Mouse (Mus musculus): Measurements from ENCODE around the gene Nek1. TPM values are rescaled to one million over a fixed set of nuclear protein-coding genes. Genes with fewer than 3 reads are reported as not detected.

The Nek1 gene
- polyA plus RNA-seq, 3 experiments from 2014 or later: 5.5 to 7.3 (median 5.7) TPM

DNA sequence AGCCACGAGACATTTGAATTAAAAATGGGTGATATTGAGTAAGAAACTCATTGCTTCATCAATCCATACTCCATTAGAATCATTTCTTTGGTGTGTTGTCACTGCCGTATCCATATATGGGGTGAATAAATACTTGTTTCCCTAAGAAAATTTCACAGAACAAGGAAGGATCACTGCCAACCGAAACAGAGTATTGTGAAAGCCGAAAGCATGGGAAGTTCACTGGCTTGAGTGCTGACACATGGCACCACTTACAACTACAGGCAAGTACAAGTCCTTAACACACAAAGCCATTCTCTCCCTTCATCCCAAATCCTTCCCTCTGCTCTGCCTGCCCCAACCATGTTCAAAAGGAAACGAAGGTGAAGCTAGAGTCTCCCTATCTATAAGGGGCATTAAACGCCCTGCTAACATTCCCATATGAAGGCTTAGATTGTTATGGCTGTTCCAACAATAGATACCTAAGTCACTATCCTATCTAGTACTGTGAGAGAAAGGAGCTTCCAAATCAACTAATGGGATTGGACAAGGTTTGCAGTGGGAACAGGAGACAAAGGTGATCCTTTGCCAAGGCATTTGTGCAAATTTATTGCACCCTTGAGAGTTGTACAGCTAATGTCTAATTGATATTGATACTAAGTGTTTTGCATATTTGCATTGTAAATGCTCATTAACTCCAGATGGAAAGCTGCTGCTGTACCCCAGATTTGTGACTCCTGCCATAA is 168.6 kb downstream of the Nek1 start:
- no peak for ATAC-seq

DNA sequence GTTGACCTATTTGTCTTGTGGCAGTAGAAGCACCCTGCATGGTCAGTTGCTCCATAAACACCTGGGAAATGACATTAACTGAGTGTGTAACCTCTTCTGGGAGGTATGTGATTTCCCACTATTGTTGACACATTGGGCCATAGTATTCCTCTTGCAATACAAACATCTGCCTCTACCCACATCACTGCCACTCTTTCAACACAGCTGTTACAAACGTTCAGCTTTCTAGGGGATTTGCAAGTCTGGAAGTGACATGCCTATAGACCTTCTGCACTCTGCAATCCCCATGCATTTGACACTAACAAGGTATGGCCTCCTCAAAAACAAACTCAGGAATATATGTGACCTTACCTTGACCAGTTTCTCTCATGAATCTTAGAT is 169.2 kb downstream of the Nek1 start:
- ATAC-seq: no peak

DNA sequence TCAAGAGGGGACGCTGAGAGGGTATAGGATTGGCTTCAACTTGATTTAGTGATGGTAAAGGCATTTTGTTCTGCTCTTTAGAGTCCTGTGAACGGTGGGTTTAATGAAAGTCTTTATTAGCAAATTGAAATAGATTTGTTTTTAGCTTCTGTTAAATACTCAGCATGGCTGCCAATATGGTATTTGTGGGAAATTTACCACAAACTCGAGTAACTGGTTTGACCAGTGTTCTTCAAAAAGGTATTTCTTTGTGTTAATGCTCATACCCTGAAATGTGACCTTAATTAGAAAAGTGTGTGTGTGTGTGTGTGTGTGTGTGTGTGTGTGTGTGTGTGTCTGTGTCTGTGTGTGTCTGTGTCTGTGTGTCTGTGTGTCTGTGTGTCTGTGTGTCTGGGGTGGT is 178.6 kb downstream of the Nek1 start:
- ATAC-seq: no peak

DNA sequence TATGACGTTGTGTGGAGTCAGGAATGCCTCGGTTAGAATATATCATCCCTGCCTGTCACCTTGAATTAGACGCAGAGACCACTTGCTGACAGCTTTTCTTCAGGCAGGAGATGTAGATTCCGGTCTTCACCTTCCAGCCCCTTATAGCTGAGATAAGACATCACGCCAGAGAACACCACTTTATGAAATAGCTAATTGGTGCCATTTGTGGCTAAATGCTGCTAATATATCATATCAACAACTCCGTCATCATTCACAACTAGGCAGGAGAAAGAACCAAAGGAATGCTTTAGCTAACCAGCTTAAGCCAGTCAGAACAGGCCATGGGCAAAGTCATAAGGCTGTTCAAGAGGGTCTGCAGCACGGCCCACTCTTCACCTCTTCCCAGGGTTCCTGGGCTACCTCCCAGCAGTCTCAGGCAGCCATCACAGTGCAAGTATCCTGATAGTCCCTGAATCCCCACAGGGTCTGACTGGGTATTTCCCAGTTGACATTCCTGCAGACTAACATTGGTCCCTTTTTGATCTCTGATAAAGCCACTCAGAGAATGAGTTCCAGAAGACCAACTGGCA is 181.0 kb downstream of the Nek1 start:
- ATAC-seq: no peak

DNA sequence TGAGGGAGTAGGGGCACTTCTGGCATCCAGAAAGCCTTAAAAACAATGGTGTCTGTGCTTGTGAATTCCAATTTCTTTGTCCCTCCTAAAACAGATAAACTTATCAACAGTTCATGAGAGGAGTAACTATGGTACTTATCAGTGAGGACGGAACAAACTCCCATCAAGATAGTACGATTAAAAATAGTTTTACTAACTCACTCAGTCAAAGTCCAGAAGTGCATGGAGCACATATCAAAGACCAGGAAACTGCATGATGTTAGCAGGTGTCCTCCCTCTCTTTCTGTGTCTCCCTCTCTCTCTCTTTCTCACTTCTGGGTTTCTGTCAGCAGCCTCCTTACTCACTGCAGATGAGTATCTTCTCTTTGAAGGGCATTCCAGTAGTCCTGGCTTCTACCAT is 182.9 kb downstream of the Nek1 start:
- ATAC-seq: no peak

DNA sequence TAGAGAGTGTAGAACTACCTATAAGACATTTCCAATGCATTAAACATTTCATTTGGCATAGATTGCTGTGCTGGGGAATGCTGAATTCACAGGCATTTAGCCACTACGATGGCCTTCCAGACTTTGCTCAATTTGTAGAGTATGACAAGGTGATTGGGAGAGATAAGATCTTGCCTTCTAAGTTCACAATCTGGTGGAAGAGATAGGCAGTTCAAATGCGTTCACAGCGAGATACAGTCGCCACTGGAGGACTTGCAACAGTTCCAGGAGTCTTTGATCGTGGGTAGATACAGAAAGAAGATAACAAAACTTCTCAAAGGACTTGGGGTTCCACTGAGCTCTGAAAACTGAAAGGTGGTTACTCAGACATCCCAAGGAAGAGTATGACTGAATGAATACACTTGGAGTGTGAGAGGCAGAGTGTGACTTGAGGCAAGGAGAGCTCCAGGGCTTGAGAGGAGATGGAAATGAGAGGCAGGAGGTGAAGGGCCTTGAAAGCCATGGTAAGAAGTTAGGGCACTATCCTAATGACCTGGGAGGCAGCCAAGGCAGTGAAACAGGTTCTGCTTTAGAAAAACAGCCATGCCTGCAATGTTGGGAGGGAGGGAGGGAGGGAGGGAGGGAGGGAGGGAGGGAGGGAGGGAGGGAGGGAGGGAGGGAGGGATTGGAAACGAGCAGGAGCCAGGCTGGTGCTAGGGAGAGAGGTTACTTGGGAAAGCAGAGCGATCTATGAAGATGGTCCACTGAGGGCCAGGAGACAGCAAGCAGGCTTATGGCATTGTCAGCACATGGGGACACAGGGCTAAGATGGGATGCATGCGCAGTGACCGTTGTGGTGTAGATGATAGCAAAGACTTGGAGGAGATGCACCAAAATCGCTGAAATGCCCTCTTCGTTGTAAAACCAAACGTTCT is 184.9 kb downstream of the Nek1 start:
- ATAC-seq: no peak

DNA sequence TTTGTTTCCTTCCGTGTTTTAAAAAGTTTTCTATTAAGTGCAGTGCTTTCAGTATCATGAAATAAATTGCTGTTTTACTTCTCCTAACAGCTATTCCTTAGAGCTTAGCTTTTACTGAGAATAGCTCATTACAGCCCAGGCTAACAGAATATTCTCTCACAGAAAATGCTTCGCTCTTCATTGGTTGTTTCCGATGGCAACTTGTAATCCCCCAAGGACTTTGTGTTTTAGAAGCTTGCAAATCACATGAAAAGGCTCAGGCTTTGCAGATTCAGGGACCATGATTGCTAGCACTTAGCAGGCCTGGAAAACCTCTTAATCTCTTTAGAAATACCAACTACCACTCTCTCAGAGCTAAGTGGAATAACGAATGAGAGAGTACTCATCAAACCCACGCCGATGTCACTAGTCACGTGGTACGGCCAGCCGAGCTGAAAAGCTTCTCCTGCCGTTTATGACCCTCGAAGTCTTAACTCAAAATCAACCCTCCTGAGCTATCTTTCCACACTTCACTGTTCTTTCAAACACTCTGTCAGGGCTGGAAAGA is 185.7 kb downstream of the Nek1 start:
- ATAC-seq: no peak

Other genes with a start within 250 kb of the Nek1 start
- 10 to 100 TPM; 51.7 to 89.8 (median 56.8) TPM for gene Hpf1, start 102.8 kb upstream of the Nek1 start, polyA plus RNA-seq (2017; shearing (Covaris generic))
- gene Clcn3, start 9.9 kb upstream of the Nek1 start, polyA plus RNA-seq (2017; shearing (Covaris generic)): 10 to 100 TPM; 19.2 to 24.6 (median 24.4) TPM
- gene Sh3rf1, start 230.7 kb downstream of the Nek1 start, polyA plus RNA-seq (2017; shearing (Covaris generic)): 1 to 10 TPM; 6.4 to 9.2 (median 6.4) TPM